Comparison of ENCODE assay signal across 8 mouse cellular contexts in genomic region chr2:18680961-18681360, GRCm38 (mm10). TPM values are rescaled to one million over a fixed set of nuclear protein-coding genes. Genes with fewer than 3 reads are reported as not detected.
DNase-seq lines count a peak whose midpoint lies in the region; ATAC-seq and TF ChIP-seq lines count a peak whose summit lies in the region.

No protein-coding gene starts in this region.

- 3% methylated on average over 21 of the region's 29 CpGs for WGBS in hindbrain, embryonic 16.5 days
- 2% methylated on average over 29 of the region's 29 CpGs for WGBS in limb, embryonic 14.5 days
- 1% methylated on average over 22 of the region's 29 CpGs for WGBS in midbrain, embryonic 12.5 days
- WGBS in stomach, embryonic 16.5 days: 8% methylated on average over 26 of the region's 29 CpGs

- H3K36me3 ChIP-seq in hindbrain, embryonic 16.5 days (ENCODE audit: control insufficient read depth, insufficient read depth, low read length): peaks cover 7% of the 10 kb centered on the region
- peaks cover 15% of the 10 kb centered on the region for H3K36me3 ChIP-seq in limb, embryonic 14.5 days (ENCODE audit: control insufficient read depth, insufficient read depth, low read length)
- H3K36me3 ChIP-seq in midbrain, embryonic 12.5 days: peaks cover 12% of the 10 kb centered on the region
- peaks cover 7% of the 10 kb centered on the region; the same call in 1 of the 2 replicates for H3K36me3 ChIP-seq in stomach, embryonic 16.5 days (ENCODE audit: control insufficient read depth, insufficient read depth, low read length)

- H3K9ac ChIP-seq in hindbrain, embryonic 16.5 days (ENCODE audit: low read depth, low read length): 0 out of 2 replicates have a peak overlapping the region, but pooled peaks have one; percentile 23
- H3K9ac ChIP-seq in limb, embryonic 14.5 days (ENCODE audit: low read depth, low read length, severe bottlenecking): no peak overlapping the region
- H3K9ac ChIP-seq in midbrain, embryonic 12.5 days (replicated peaks): peak overlapping the region; percentile 32
- peak overlapping the region; percentile 57 for H3K9ac ChIP-seq in stomach, embryonic 16.5 days (ENCODE audit: low read length)

- no peak for TF ChIP-seq POLR2A in limb, embryonic 14.5 days (IDR thresholded peaks at IDR 0.05; ENCODE audit: borderline replicate concordance, extremely low read depth, insufficient read depth, insufficient read length)

- H3K4me3 ChIP-seq in hindbrain, embryonic 16.5 days (ENCODE audit: low read length): peak overlapping the region; percentile 29
- H3K4me3 ChIP-seq in limb, embryonic 14.5 days (replicated peaks; ENCODE audit: low read length): peak overlapping the region; percentile 35
- H3K4me3 ChIP-seq in midbrain, embryonic 12.5 days: peak overlapping the region; percentile 30
- peak overlapping the region; percentile 46 for H3K4me3 ChIP-seq in stomach, embryonic 16.5 days (replicated peaks; ENCODE audit: low read length)

- peaks cover 14% of the 10 kb centered on the region for H3K4me1 ChIP-seq in hindbrain, embryonic 16.5 days (ENCODE audit: control insufficient read depth, insufficient read depth, low read depth, low read length)
- peaks cover 14% of the 10 kb centered on the region for H3K4me1 ChIP-seq in limb, embryonic 14.5 days (ENCODE audit: control insufficient read depth, insufficient read depth, low read length)
- peaks cover 31% of the 10 kb centered on the region for H3K4me1 ChIP-seq in midbrain, embryonic 12.5 days
- peaks cover 16% of the 10 kb centered on the region for H3K4me1 ChIP-seq in stomach, embryonic 16.5 days (ENCODE audit: control insufficient read depth, insufficient read depth, low read length)

- peak overlapping the region; percentile 46 for H3K4me2 ChIP-seq in hindbrain, embryonic 16.5 days (ENCODE audit: low read length)
- peak overlapping the region; percentile 70 for H3K4me2 ChIP-seq in limb, embryonic 14.5 days (replicated peaks; ENCODE audit: low read depth, low read length, severe bottlenecking)
- peak overlapping the region; percentile 50 for H3K4me2 ChIP-seq in midbrain, embryonic 12.5 days (replicated peaks)
- peak overlapping the region; percentile 80 for H3K4me2 ChIP-seq in stomach, embryonic 16.5 days (ENCODE audit: low read depth, low read length)

- H3K27me3 ChIP-seq in hindbrain, embryonic 16.5 days (replicated peaks; ENCODE audit: control insufficient read depth, insufficient read depth, low read length): peaks cover 15% of the 10 kb centered on the region
- H3K27me3 ChIP-seq in limb, embryonic 14.5 days (ENCODE audit: control insufficient read depth, insufficient read depth, low read length): peaks cover 22% of the 10 kb centered on the region
- H3K27me3 ChIP-seq in midbrain, embryonic 12.5 days: peaks cover 42% of the 10 kb centered on the region
- H3K27me3 ChIP-seq in stomach, embryonic 16.5 days (ENCODE audit: control insufficient read depth, insufficient read depth, low read length): no peaks in the 10 kb centered on the region

- no peak for ATAC-seq in hindbrain, embryonic 16.5 days
- ATAC-seq in limb, embryonic 14.5 days (ENCODE audit: low FRiP score, low read depth): no peak
- ATAC-seq in midbrain, embryonic 12.5 days (ENCODE audit: low FRiP score, low read depth): no peak
- ATAC-seq in stomach, embryonic 16.5 days (ENCODE audit: insufficient read depth, low FRiP score): no peak

- DNase-seq in ovary, postnatal 36 days (ENCODE audit: low spot score): peak; percentile 52
- DNase-seq in ovary, postnatal 14 days (ENCODE audit: low spot score): no peak
- DNase-seq in cerebellum, postnatal 14 days: peak; percentile 44 to 53
- DNase-seq in frontal cortex, postnatal 36 days (ENCODE audit: low spot score in 2 of 2): peak; percentile 50 to 54
- no peak for DNase-seq in limb, embryonic 14.5 days (ENCODE audit: low spot score)

- H3K9me3 ChIP-seq in hindbrain, embryonic 16.5 days (ENCODE audit: control insufficient read depth, low read length): no peaks in the 10 kb centered on the region
- no peaks in the 10 kb centered on the region for H3K9me3 ChIP-seq in limb, embryonic 14.5 days (ENCODE audit: control insufficient read depth, low read length)
- H3K9me3 ChIP-seq in midbrain, embryonic 12.5 days: no peaks in the 10 kb centered on the region
- no peaks in the 10 kb centered on the region for H3K9me3 ChIP-seq in stomach, embryonic 16.5 days (replicated peaks; ENCODE audit: control insufficient read depth, low read length)

- H3K27ac ChIP-seq in hindbrain, embryonic 16.5 days (ENCODE audit: low read depth, low read length): no peak overlapping the region
- no peak overlapping the region for H3K27ac ChIP-seq in limb, embryonic 14.5 days (replicated peaks; ENCODE audit: low read depth, low read length)
- no peak overlapping the region for H3K27ac ChIP-seq in midbrain, embryonic 12.5 days (replicated peaks)
- no peak overlapping the region for H3K27ac ChIP-seq in stomach, embryonic 16.5 days (ENCODE audit: low read length)

RNA-seq across cellular contexts. Expression of gene Bmi1, which starts 4.1 kb away (rescaled TPM):
- 14.0 and 15.6 TPM in 2 replicates for polyA plus RNA-seq in hindbrain, embryonic 16.5 days (2015; fragmentation: Nextera tagmentation; extraction: Ambion mirVana)
- polyA plus RNA-seq in limb, embryonic 14.5 days (2012; rRNA removed): 39.6 and 43.7 TPM in 2 replicates
- polyA plus RNA-seq in limb, embryonic 14.5 days (2014; fragmentation: Nextera tagmentation; extraction: Ambion mirVana): 28.5 and 34.0 TPM in 2 replicates
- polyA plus RNA-seq in midbrain, embryonic 12.5 days (2016; fragmentation: Nextera tagmentation; extraction: Ambion mirVana): 36.4 and 44.4 TPM in 2 replicates
- polyA plus RNA-seq in stomach, embryonic 16.5 days (2015; fragmentation: Nextera tagmentation; extraction: Ambion mirVana): 15.6 and 18.1 TPM in 2 replicates

RNA-seq across cellular contexts. Expression of gene Commd3, which starts 8.8 kb away (rescaled TPM):
- 177 and 182 TPM in 2 replicates for polyA plus RNA-seq in hindbrain, embryonic 16.5 days (2015; fragmentation: Nextera tagmentation; extraction: Ambion mirVana)
- polyA plus RNA-seq in limb, embryonic 14.5 days (2012; rRNA removed): 116 and 146 TPM in 2 replicates
- 233 and 244 TPM in 2 replicates for polyA plus RNA-seq in limb, embryonic 14.5 days (2014; fragmentation: Nextera tagmentation; extraction: Ambion mirVana)
- polyA plus RNA-seq in midbrain, embryonic 12.5 days (2016; fragmentation: Nextera tagmentation; extraction: Ambion mirVana): 135 and 145 TPM in 2 replicates
- 190 and 214 TPM in 2 replicates for polyA plus RNA-seq in stomach, embryonic 16.5 days (2015; fragmentation: Nextera tagmentation; extraction: Ambion mirVana)

RNA-seq across cellular contexts. Expression of gene Spag6, which starts 12.9 kb away (rescaled TPM):
- 0.06 and 0.14 TPM in 2 replicates for polyA plus RNA-seq in hindbrain, embryonic 16.5 days (2015; fragmentation: Nextera tagmentation; extraction: Ambion mirVana)
- polyA plus RNA-seq in limb, embryonic 14.5 days (2012; rRNA removed): 0.03 and 0.48 TPM in 2 replicates
- polyA plus RNA-seq in limb, embryonic 14.5 days (2014; fragmentation: Nextera tagmentation; extraction: Ambion mirVana): 0.15 TPM in 1 of 2 replicates, not detected in the other
- polyA plus RNA-seq in midbrain, embryonic 12.5 days (2016; fragmentation: Nextera tagmentation; extraction: Ambion mirVana): 0.32 and 0.35 TPM in 2 replicates
- polyA plus RNA-seq in stomach, embryonic 16.5 days (2015; fragmentation: Nextera tagmentation; extraction: Ambion mirVana): 0.09 TPM in 1 of 2 replicates, not detected in the other

Comparison
In these comparisons a context has a peak if more than half of its experiments do, and no peak if none do; other contexts are left out.
1. DNase-seq: peak in ovary, postnatal 36 days (single experiment), cerebellum, postnatal 14 days (2 of 2) and frontal cortex, postnatal 36 days (2 of 2); none in ovary, postnatal 14 days (single experiment) and limb, embryonic 14.5 days (single experiment).
2. Peak in every context shown above with its lines, with median percentiles within 50 percentile points of each other: H3K4me2 ChIP-seq and H3K4me3 ChIP-seq.